Mouse (Mus musculus) liver, embryonic 14.5 days (tissue): ENCODE results near the gene Fbln2.

Experiments
- CTCF ChIP-seq: IDR thresholded peaks from 2 replicates; pipeline ENCODE4 v1.5.1; 2016; ENCODE audit warnings: antibody characterized with exemption, low read depth, control low read depth
- EP300 ChIP-seq: IDR thresholded peaks from 2 replicates; pipeline ENCODE4 v1.6.1; 2016; ENCODE audit warnings: antibody characterized with exemption, low read depth

DNA sequence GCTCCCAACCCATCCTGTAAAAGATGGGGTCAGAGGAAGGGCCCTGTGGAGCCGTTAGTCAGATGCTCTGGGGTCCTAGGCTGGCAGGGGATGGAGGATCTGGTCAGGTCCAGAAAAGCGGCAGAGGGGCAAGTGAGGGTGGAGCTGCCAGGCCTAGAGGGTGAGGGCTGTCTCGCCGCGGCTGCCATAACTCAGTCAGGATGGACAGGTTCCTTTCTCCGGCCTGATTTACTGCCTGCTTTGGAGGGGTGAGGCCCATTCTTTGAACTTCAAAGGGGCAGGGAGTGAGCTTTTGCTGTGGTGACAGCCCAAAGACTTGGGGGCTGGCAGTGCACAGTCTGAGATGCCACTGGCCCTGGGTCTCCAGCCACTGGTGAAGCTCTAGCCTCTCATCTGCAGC lies 86.6 kb downstream of the Fbln2 start:
- TF ChIP-seq CTCF (no peak), EP300 (no peak)
